Mouse (Mus musculus) forebrain, postnatal 0 days (tissue): ENCODE results near the gene Myo3b. TPM values are rescaled to one million over a fixed set of nuclear protein-coding genes. Genes with fewer than 3 reads are reported as not detected.

Source experiments
- ATAC-seq: fragments of 200-750 bp; cut with Nextera tagmentation; 2 replicates; pipeline ENCODE4 v1.8.0; 2017; ENCODE audit warnings: mild to moderate bottlenecking, moderate library complexity
- DNase-seq: peaks from one replicate; pipeline ENCODE4 v3.0.0-alpha.2; 2015
- H3K27ac ChIP-seq: fragments of 300-500 bp; sonication (generic); 2 replicates; pipeline ENCODE4 v1.5.1; 2014; ENCODE audit warnings: low read depth, mild to moderate bottlenecking, antibody characterized with exemption, low read length, moderate library complexity, mixed read lengths
- H3K27me3 ChIP-seq: fragments of 300-500 bp; sonication (generic); 2 replicates; pipeline ENCODE4 v1.6.1; 2014; ENCODE audit warnings: mild to moderate bottlenecking, low read length, mixed read lengths; ENCODE audit not compliant: insufficient read depth
- H3K36me3 ChIP-seq: fragments of 300-500 bp; sonication (generic); 2 replicates; pipeline ENCODE4 v1.6.1; 2014; ENCODE audit warnings: mild to moderate bottlenecking, moderate library complexity; ENCODE audit not compliant: insufficient read depth
- H3K4me1 ChIP-seq: fragments of 300-500 bp; sonication (generic); 2 replicates; pipeline ENCODE4 v1.6.1; 2014; ENCODE audit warnings: antibody characterized with exemption; ENCODE audit not compliant: insufficient read depth
- H3K4me2 ChIP-seq: fragments of 300-500 bp; sonication (generic); 2 replicates; pipeline ENCODE4 v1.6.1; 2014; ENCODE audit warnings: low read depth, mild to moderate bottlenecking, moderate library complexity
- H3K4me3 ChIP-seq: fragments of 300-500 bp; sonication (generic); 2 replicates; pipeline ENCODE4 v1.5.1; 2014; ENCODE audit warnings: low read depth, low read length, mixed read lengths
- H3K9ac ChIP-seq: fragments of 300-500 bp; sonication (generic); 2 replicates; pipeline ENCODE4 v1.6.1; 2014; ENCODE audit warnings: mild to moderate bottlenecking
- H3K9me3 ChIP-seq: fragments of 300-500 bp; sonication (generic); 2 replicates; pipeline ENCODE4 v1.6.1; 2016; ENCODE audit warnings: low read length
- CTCF ChIP-seq: sonication (generic); IDR thresholded peaks from 2 replicates; pipeline ENCODE4 v1.5.1; 2016; ENCODE audit warnings: antibody characterized with exemption, control low read depth, low read depth
- WGBS: fragments of 180-500 bp; shearing (Covaris S2); extraction: QIAGEN DNeasy Blood & Tissue Kit; methylation state at CpG from one replicate; pipeline ENCODE4 v1.1.7; 2014; 5-methylcytosine and 5-hydroxymethylcytosine counted together
- polyA plus RNA-seq: library from polyadenylated mRNA; unstranded; fragments of >200 nt; fragmentation: Nextera tagmentation; extraction: Ambion mirVana; gene quantifications from 2 replicates; pipeline ENCODE4 v1.2.1, GENCODE M21; 2015
- total RNA-seq: library from RNA; depleted of rRNA; stranded (reverse); fragments of >200 nt; gene quantifications from 2 replicates; pipeline ENCODE4 v1.2.3, GENCODE M21; 2014

The Myo3b gene
- total and polyA plus RNA-seq, 2 experiments from 2014 or later, result 0.36 to 2.0 TPM

DNA sequence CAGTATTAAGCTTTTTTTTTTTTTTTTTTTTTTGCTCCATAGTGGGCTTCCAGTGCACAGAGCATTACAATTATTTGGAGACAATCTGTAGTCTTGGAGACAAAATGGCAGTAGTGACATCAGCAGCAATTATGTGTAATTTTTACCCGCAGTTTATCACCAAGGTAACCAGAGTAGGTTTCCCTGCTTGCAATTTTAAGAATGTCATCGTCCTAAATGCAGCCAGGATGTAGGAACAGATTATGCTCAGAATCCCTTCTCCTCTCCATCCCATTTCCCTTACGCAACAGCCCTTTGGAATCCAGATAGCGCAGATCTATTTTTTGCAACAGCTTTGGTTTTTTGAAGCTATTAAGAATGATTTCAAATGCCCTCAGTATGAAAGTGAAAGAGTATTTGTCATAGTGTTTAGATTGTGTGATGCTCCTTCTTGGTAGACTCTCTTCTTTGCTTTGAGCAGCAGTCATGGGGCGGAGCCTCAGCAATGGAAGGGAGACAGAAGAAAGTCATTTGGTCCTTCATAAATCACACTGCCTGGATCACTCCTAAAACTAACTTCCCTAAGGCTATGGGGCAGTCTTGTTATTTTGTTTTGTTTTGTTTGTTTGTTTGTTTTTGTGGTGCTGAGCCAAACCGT is 111.6 kb downstream of the Myo3b start:
- WGBS, result 49% methylated on average over 6 of the region's 6 CpGs
- Histone ChIP-seq H3K4me3 (no peak overlapping the region), H3K4me1 (peaks cover 15% of the 10 kb centered on the region; the same call in 1 of the 2 replicates), H3K9me3 (no peaks in the 10 kb centered on the region), H3K4me2 (peak overlapping the region; percentile 15; the same call in 1 of the 2 replicates), H3K9ac (no peak overlapping the region), H3K27me3 (no peaks in the 10 kb centered on the region), H3K36me3 (no peaks in the 10 kb centered on the region), H3K27ac (peak overlapping the region; percentile 89)
- peak; percentile 94 for ATAC-seq
- DNase-seq, result peak; percentile 80
- TF ChIP-seq CTCF, result no peak

- Histone ChIP-seq H3K4me1 (peaks cover 15% of the 10 kb centered on the region; the same call in 1 of the 2 replicates), H3K9me3 (no peaks in the 10 kb centered on the region), H3K27me3 (no peaks in the 10 kb centered on the region), H3K36me3 (no peaks in the 10 kb centered on the region), H3K9ac (no peak overlapping the region), H3K4me3 (no peak overlapping the region), H3K27ac (no peak overlapping the region), H3K4me2 (no peak overlapping the region)
- DNase-seq (no peak), ATAC-seq (no peak)
- 93% methylated on average over 3 of the region's 3 CpGs for WGBS
- TF ChIP-seq CTCF, result no peak
Measured at GRCm38 (mm10) chr2:70151930-70152329, 113.0 kb downstream of the Myo3b start.

DNA sequence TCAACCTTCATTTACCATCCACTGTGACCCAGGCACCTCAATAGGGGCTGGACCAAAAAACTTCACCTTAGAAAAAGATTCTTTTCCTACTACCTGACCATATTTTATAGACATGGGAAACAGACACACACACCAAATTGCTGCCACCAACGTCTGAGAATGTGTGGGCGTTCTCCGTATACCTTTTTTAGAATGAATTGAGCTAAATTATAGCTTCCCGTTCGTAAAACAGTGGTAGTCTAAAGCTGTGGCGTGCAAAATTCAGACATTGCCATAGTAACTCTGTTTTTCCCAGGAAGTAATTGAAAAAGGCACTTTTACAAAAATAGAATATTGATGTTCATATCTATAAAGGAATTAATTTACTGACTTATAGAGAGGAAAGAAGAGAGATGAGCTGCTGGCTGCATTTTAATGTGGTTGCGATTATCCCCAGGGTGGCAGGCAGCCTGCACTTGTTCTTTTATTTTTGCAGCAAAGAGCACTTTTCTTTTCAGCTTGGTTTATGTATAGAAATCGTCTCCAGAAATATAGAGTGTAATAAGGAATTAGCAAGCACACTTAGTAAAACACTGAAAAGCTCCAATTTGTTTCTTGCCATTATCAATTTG is 116.4 kb downstream of the Myo3b start:
- Histone ChIP-seq H3K36me3 (no peaks in the 10 kb centered on the region), H3K4me2 (no peak overlapping the region), H3K4me3 (no peak overlapping the region), H3K9me3 (no peaks in the 10 kb centered on the region), H3K9ac (no peak overlapping the region), H3K4me1 (peaks cover 15% of the 10 kb centered on the region; the same call in 1 of the 2 replicates), H3K27me3 (no peaks in the 10 kb centered on the region), H3K27ac (peak overlapping the region; percentile 70)
- 40% methylated on average over 8 of the region's 8 CpGs for WGBS
- ATAC-seq (peak; percentile 40), DNase-seq (peak; percentile 52)
- no peak for TF ChIP-seq CTCF

DNA sequence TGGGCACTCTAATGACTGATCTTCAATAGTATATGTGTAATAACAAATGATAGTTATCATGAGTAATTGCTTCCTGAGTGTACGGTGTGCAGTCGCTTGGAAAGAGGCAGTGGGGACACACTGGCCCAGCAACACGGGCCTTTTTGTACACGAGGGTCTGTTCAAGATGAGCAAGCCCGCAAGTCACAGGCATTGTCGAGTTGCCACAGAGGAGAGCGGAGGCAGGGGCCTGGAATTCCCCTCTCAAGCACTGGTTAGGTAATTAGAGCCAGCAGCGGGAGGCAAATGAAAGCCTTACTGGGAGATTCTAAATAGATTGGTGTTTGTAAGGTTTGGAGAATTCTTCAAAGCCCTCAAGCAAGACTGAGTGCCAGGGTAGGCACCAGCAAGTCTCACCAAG is 120.6 kb downstream of the Myo3b start:
- 14% methylated on average over 8 of the region's 8 CpGs for WGBS
- Histone ChIP-seq H3K27ac (peak overlapping the region; percentile 36; the same call in 1 of the 2 replicates), H3K9me3 (no peaks in the 10 kb centered on the region), H3K27me3 (no peaks in the 10 kb centered on the region), H3K4me2 (no peak overlapping the region), H3K4me3 (no peak overlapping the region), H3K36me3 (no peaks in the 10 kb centered on the region), H3K9ac (no peak overlapping the region), H3K4me1 (0 out of 2 replicates have a peak, but pooled peaks cover 7% of the 10 kb centered on the region)
- ATAC-seq, result peak; percentile 60
- DNase-seq, result no peak
- TF ChIP-seq CTCF, result no peak

DNA sequence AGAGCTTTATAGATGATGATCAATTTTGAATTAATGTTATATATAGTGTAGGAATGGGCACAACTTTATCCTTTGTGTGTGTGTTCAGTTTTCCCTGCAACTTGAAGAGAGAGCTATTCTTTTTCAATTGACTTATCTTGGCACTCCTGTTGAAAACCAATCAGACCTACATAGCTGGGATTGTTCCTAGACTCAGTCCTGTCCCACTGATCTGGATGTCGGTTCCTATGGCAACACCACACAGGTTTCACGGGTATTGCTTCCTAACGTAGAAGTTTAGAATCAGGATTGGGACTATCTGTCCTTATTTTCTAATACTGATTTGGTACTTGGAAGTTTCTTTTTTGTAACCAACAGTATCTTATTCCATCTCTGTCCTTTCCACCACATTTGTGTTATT is 127.3 kb downstream of the Myo3b start:
- Histone ChIP-seq H3K9ac (no peak overlapping the region), H3K36me3 (no peaks in the 10 kb centered on the region), H3K27ac (no peak overlapping the region), H3K27me3 (no peaks in the 10 kb centered on the region), H3K4me3 (no peak overlapping the region), H3K4me1 (peaks cover 9% of the 10 kb centered on the region), H3K9me3 (no peaks in the 10 kb centered on the region), H3K4me2 (no peak overlapping the region)
- WGBS, result 36% methylated on average over 3 of the region's 3 CpGs
- TF ChIP-seq CTCF, result no peak
- DNase-seq (no peak), ATAC-seq (no peak)

GRCm38 (mm10) chr2:70167944-70168935 is 129.3 kb downstream of the Myo3b start:
- Histone ChIP-seq H3K4me3 (no peak overlapping the region), H3K36me3 (no peaks in the 10 kb centered on the region), H3K27ac (peak overlapping the region; percentile 83), H3K4me2 (0 out of 2 replicates have a peak overlapping the region, but pooled peaks have one; percentile 7), H3K27me3 (no peaks in the 10 kb centered on the region), H3K9ac (no peak overlapping the region), H3K9me3 (no peaks in the 10 kb centered on the region), H3K4me1 (peaks cover 9% of the 10 kb centered on the region)
- ATAC-seq (peak; percentile 95), DNase-seq (peak; percentile 81)
- TF ChIP-seq CTCF, result peak; percentile 38
- WGBS, result 19% methylated on average over 17 of the region's 17 CpGs
